18 mouse cellular contexts compared by ENCODE assay signal in the genomic region with DNA sequence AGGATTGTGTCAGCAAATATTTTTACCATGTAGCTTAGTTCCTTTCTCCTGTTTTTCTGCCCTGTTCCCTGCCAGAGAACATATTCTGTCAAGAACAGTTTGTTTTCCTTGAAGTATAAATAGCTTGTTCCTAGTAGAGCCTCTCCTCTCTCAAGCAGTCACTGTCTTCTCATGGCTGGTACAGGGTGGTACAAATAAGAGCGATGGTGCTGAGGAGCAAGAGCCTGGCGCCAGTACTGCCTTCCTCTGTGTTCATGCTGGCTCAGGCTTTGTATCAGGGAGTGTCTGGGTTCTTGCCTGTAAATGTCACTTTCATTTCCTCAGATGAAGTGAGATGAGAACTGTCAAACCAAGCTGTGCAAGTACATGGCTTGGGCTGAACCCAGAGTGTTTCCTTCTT.
DNase-seq lines count a peak whose midpoint lies in the region; ATAC-seq and TF ChIP-seq lines count a peak whose summit lies in the region.
"Had no signal": no experiment of that assay in that cellular context is flagged by ENCODE, and none has a peak within 500 bp of the region (broad histone marks: within the 10 kb centered on the region; RNA-seq: fewer than 3 reads in every experiment).

No protein-coding gene starts in this region.

- H3K4me1 ChIP-seq in ES-Bruce4 (ENCODE audit: control insufficient read depth, insufficient read depth, low read length) = no peaks in the 10 kb centered on the region
- H3K4me1 ChIP-seq: embryonic facial prominence, embryonic 13.5 days; limb, embryonic 10.5 days; liver, embryonic 13.5 days; midbrain, embryonic 13.5 days; stomach, embryonic 15.5 days had no signal

- H3K36me3 ChIP-seq in ES-Bruce4 (ENCODE audit: control insufficient read depth, insufficient read depth, low read length, poor library complexity, severe bottlenecking) = no peaks in the 10 kb centered on the region; the same call in 1 of the 2 replicates

- ATAC-seq in megakaryocyte, adult 5-6 weeks (ENCODE audit: poor library complexity, severe bottlenecking) = peak; percentile 62
- ATAC-seq: hindbrain, postnatal 0 days; midbrain, embryonic 13.5 days had no signal

- peak; percentile 36 for DNase-seq in gastrocnemius, adult 18-20 months (ENCODE audit: low spot score)
- DNase-seq in gastrocnemius, postnatal 25 days = no peak
- no peak for DNase-seq in left cerebral cortex, adult 2 months (ENCODE audit: extremely low spot score in 1 of 2, low spot score in 2 of 2)
- DNase-seq in left cerebral cortex, adult 8-10 months (ENCODE audit: low spot score in 2 of 2) = no peak
- no peak for DNase-seq in thymus, postnatal 10 days (ENCODE audit: low spot score in 2 of 2)
- DNase-seq: adrenal gland, postnatal 10 days; cerebellum, adult 8-10 months; kidney, adult 11 months; kidney, postnatal 14 days; liver, embryonic 13.5 days; thymus, postnatal 25 days had no signal

- no peaks in the 10 kb centered on the region for H3K9me3 ChIP-seq in ES-Bruce4 (replicated peaks; ENCODE audit: control insufficient read depth, insufficient read depth, low read length, poor library complexity, severe bottlenecking)
- H3K9me3 ChIP-seq: embryonic facial prominence, embryonic 13.5 days; limb, embryonic 10.5 days; liver, embryonic 13.5 days; midbrain, embryonic 13.5 days; stomach, embryonic 15.5 days had no signal

- no peak overlapping the region for H3K4me3 ChIP-seq in left cerebral cortex, adult 2 months
- no peak overlapping the region for H3K4me3 ChIP-seq in ES-Bruce4 (ENCODE audit: low read depth, low read length)
- H3K4me3 ChIP-seq: embryonic facial prominence, embryonic 13.5 days; limb, embryonic 10.5 days; liver, embryonic 13.5 days; midbrain, embryonic 13.5 days; stomach, embryonic 15.5 days had no signal

- intact Hi-C loops in left cerebral cortex, adult 2 months (cut with DNase I) = no loop called here

- TF ChIP-seq POLR2A in ES-Bruce4 (IDR thresholded peaks at IDR 0.05; ENCODE audit: insufficient read depth, low read length) = no peak

- TF ChIP-seq CTCF in left cerebral cortex, adult 2 months (IDR thresholded peaks at IDR 0.05) = no peak
- no peak for TF ChIP-seq CTCF in ES-Bruce4 (IDR thresholded peaks at IDR 0.05; ENCODE audit: low read depth, low read length)

- no peak for TF ChIP-seq EP300 in ES-Bruce4 (IDR thresholded peaks at IDR 0.05; ENCODE audit: insufficient read depth, low read depth, low read length)

- no peak overlapping the region for H3K9ac ChIP-seq in ES-Bruce4 (ENCODE audit: low read depth, poor library complexity, severe bottlenecking)
- H3K9ac ChIP-seq: embryonic facial prominence, embryonic 13.5 days; liver, embryonic 13.5 days; midbrain, embryonic 13.5 days; stomach, embryonic 15.5 days had no signal

- H3K27me3 ChIP-seq in ES-Bruce4 (ENCODE audit: control insufficient read depth, insufficient read depth, low read length, poor library complexity, severe bottlenecking) = no peaks in the 10 kb centered on the region
- H3K27me3 ChIP-seq: embryonic facial prominence, embryonic 13.5 days; liver, embryonic 13.5 days; midbrain, embryonic 13.5 days; stomach, embryonic 15.5 days had no signal

- H3K27ac ChIP-seq in left cerebral cortex, adult 2 months = peak overlapping the region; percentile 54
- peak overlapping the region; percentile 52; the same call in 1 of the 2 replicates for H3K27ac ChIP-seq in ES-Bruce4 (ENCODE audit: insufficient read depth, low read length)
- H3K27ac ChIP-seq: embryonic facial prominence, embryonic 13.5 days; hindbrain, postnatal 0 days; limb, embryonic 10.5 days; liver, embryonic 13.5 days; midbrain, embryonic 13.5 days; stomach, embryonic 15.5 days had no signal
